ENCODE assay signal across 8 mouse cellular contexts in genomic region chr5:144546423-144546995, GRCm38 (mm10). TPM values are rescaled to one million over a fixed set of nuclear protein-coding genes. Genes with fewer than 3 reads are reported as not detected.
DNase-seq lines count a peak whose midpoint lies in the region; ATAC-seq lines count a peak whose summit lies in the region.

No protein-coding gene starts in this region.

- H3K27me3 ChIP-seq in kidney, embryonic 15.5 days: peaks cover 83% of the 10 kb centered on the region
- peaks cover 77% of the 10 kb centered on the region for H3K27me3 ChIP-seq in embryonic facial prominence, embryonic 10.5 days (replicated peaks; ENCODE audit: low read depth, poor library complexity, severe bottlenecking)
- peaks cover 52% of the 10 kb centered on the region for H3K27me3 ChIP-seq in intestine, embryonic 14.5 days (replicated peaks; ENCODE audit: control insufficient read depth, insufficient read depth, low read length)
- H3K27me3 ChIP-seq in neural tube, embryonic 15.5 days (replicated peaks): peaks cover 24% of the 10 kb centered on the region; the same call in 1 of the 2 replicates

- no peak overlapping the region for H3K9ac ChIP-seq in kidney, embryonic 15.5 days
- H3K9ac ChIP-seq in intestine, embryonic 14.5 days (ENCODE audit: low read length): peak overlapping the region; percentile 17
- H3K9ac ChIP-seq in neural tube, embryonic 15.5 days (replicated peaks): peak overlapping the region; percentile 58

- H3K27ac ChIP-seq in kidney, embryonic 15.5 days: no peak overlapping the region
- H3K27ac ChIP-seq in embryonic facial prominence, embryonic 10.5 days (replicated peaks): no peak overlapping the region
- H3K27ac ChIP-seq in intestine, embryonic 14.5 days (ENCODE audit: low read depth): no peak overlapping the region
- H3K27ac ChIP-seq in neural tube, embryonic 15.5 days (replicated peaks): peak overlapping the region; percentile 67

- no peaks in the 10 kb centered on the region for H3K9me3 ChIP-seq in kidney, embryonic 15.5 days (replicated peaks)
- H3K9me3 ChIP-seq in embryonic facial prominence, embryonic 10.5 days: no peaks in the 10 kb centered on the region
- H3K9me3 ChIP-seq in intestine, embryonic 14.5 days (ENCODE audit: control insufficient read depth, low read length): no peaks in the 10 kb centered on the region
- no peaks in the 10 kb centered on the region for H3K9me3 ChIP-seq in neural tube, embryonic 15.5 days (replicated peaks)

- H3K4me3 ChIP-seq in kidney, embryonic 15.5 days (replicated peaks): peak overlapping the region; percentile 40
- H3K4me3 ChIP-seq in embryonic facial prominence, embryonic 10.5 days: peak overlapping the region; percentile 53
- H3K4me3 ChIP-seq in intestine, embryonic 14.5 days (ENCODE audit: low read depth, low read length): peak overlapping the region; percentile 36
- peak overlapping the region; percentile 56 for H3K4me3 ChIP-seq in neural tube, embryonic 15.5 days (replicated peaks)

- H3K4me1 ChIP-seq in kidney, embryonic 15.5 days: peaks cover 27% of the 10 kb centered on the region
- peaks cover 27% of the 10 kb centered on the region for H3K4me1 ChIP-seq in embryonic facial prominence, embryonic 10.5 days
- H3K4me1 ChIP-seq in intestine, embryonic 14.5 days (replicated peaks; ENCODE audit: control insufficient read depth, insufficient read depth, low read length): 0 out of 2 replicates have a peak, but pooled peaks cover 6% of the 10 kb centered on the region
- peaks cover 68% of the 10 kb centered on the region for H3K4me1 ChIP-seq in neural tube, embryonic 15.5 days

- 4% methylated on average over 33 of the region's 34 CpGs for WGBS in kidney, embryonic 15.5 days
- 2% methylated on average over 34 of the region's 34 CpGs for WGBS in embryonic facial prominence, embryonic 10.5 days
- WGBS in intestine, embryonic 14.5 days: 5% methylated on average over 34 of the region's 34 CpGs
- WGBS in neural tube, embryonic 15.5 days: 5% methylated on average over 33 of the region's 34 CpGs

- no peak for DNase-seq in kidney, adult 18-20 months
- peak; percentile 55 for DNase-seq in embryonic facial prominence, embryonic 10.5 days (ENCODE audit: low spot score)
- DNase-seq in intestine, embryonic 14.5 days (ENCODE audit: low spot score): peak; percentile 63
- DNase-seq in gastrocnemius, postnatal 4 days (ENCODE audit: low spot score in 2 of 2): no peak

- ATAC-seq in kidney, embryonic 15.5 days (replicated peaks; ENCODE audit: low FRiP score): no peak
- no peak for ATAC-seq in intestine, embryonic 14.5 days (replicated peaks; ENCODE audit: low FRiP score, low TSS enrichment, low read depth)
- ATAC-seq in neural tube, embryonic 15.5 days (ENCODE audit: low FRiP score): no peak
- ATAC-seq in CD4-positive, CD25-positive, alpha-beta regulatory T cell, adult 4 months: no peak
- no peak for ATAC-seq in megakaryocyte, adult 5-6 weeks (ENCODE audit: poor library complexity, severe bottlenecking)

- H3K36me3 ChIP-seq in kidney, embryonic 15.5 days: no peaks in the 10 kb centered on the region
- H3K36me3 ChIP-seq in embryonic facial prominence, embryonic 10.5 days (replicated peaks): no peaks in the 10 kb centered on the region
- H3K36me3 ChIP-seq in intestine, embryonic 14.5 days (ENCODE audit: control insufficient read depth, insufficient read depth, low read length): no peaks in the 10 kb centered on the region
- H3K36me3 ChIP-seq in neural tube, embryonic 15.5 days: no peaks in the 10 kb centered on the region

- peak overlapping the region; percentile 69 for H3K4me2 ChIP-seq in kidney, embryonic 15.5 days
- peak overlapping the region; percentile 56 for H3K4me2 ChIP-seq in intestine, embryonic 14.5 days (ENCODE audit: low read length)
- H3K4me2 ChIP-seq in neural tube, embryonic 15.5 days: peak overlapping the region; percentile 71

RNA-seq across cellular contexts. Expression of gene Nptx2, which starts 0.8 kb away (rescaled TPM):
- 1.1 TPM in 2 replicates for polyA plus RNA-seq in kidney, embryonic 15.5 days (2015; fragmentation: Nextera tagmentation; extraction: Ambion mirVana)
- polyA plus RNA-seq in embryonic facial prominence, embryonic 10.5 days (2016; fragmentation: Nextera tagmentation; extraction: Ambion mirVana): 0.77 and 1.1 TPM in 2 replicates
- polyA plus RNA-seq in intestine, embryonic 14.5 days (2014; fragmentation: Nextera tagmentation; extraction: Ambion mirVana): 3.3 and 3.6 TPM in 2 replicates
- polyA plus RNA-seq in neural tube, embryonic 15.5 days (2015; fragmentation: Nextera tagmentation; extraction: Ambion mirVana): 13.5 and 15.1 TPM in 2 replicates
- not detected for polyA plus RNA-seq in CD4-positive, CD25-positive, alpha-beta regulatory T cell, adult 4 months (2017; shearing (Covaris generic))
- total RNA-seq in gastrocnemius, postnatal 4 days (2021): under 1 TPM; 0.36 to 0.59 TPM
- total RNA-seq in megakaryocyte, adult 5-6 weeks (2015): not detected in 2 replicates
- total RNA-seq in megakaryocyte, adult 5-6 weeks (2017): not detected in 2 replicates

Comparison
In these comparisons a context has a peak if more than half of its experiments do, and no peak if none do; other contexts are left out.
1. DNase-seq: peak in embryonic facial prominence, embryonic 10.5 days (single experiment) and intestine, embryonic 14.5 days (single experiment); none in kidney, adult 18-20 months (single experiment) and gastrocnemius, postnatal 4 days (0 of 2).
2. Peak in every context shown above with its lines, with median percentiles within 50 percentile points of each other: H3K4me2 ChIP-seq and H3K4me3 ChIP-seq.